Mouse (Mus musculus) lung, postnatal 0 days (tissue): Measurements from ENCODE around the gene 1700001L19Rik.

Source experiments
- CTCF ChIP-seq: IDR thresholded peaks from 2 replicates; pipeline ENCODE4 v1.5.1; 2016; ENCODE audit warnings: antibody characterized with exemption, mild to moderate bottlenecking
- EP300 ChIP-seq: IDR thresholded peaks from 2 replicates; pipeline ENCODE4 v1.6.1; 2016; ENCODE audit warnings: antibody characterized with exemption, mild to moderate bottlenecking, control low read depth

GRCm38 (mm10) chr13:68607652-68608405 lies 10.6 kb downstream of the 1700001L19Rik start:
- TF ChIP-seq CTCF, result no peak
- TF ChIP-seq EP300, result no peak
